Mouse (Mus musculus): ENCODE results near the gene Ndufa5. TPM values are rescaled to one million over a fixed set of nuclear protein-coding genes. Genes with fewer than 3 reads are reported as not detected.

The Ndufa5 gene
- polyA plus RNA-seq, 1 experiment: 104 TPM

DNA sequence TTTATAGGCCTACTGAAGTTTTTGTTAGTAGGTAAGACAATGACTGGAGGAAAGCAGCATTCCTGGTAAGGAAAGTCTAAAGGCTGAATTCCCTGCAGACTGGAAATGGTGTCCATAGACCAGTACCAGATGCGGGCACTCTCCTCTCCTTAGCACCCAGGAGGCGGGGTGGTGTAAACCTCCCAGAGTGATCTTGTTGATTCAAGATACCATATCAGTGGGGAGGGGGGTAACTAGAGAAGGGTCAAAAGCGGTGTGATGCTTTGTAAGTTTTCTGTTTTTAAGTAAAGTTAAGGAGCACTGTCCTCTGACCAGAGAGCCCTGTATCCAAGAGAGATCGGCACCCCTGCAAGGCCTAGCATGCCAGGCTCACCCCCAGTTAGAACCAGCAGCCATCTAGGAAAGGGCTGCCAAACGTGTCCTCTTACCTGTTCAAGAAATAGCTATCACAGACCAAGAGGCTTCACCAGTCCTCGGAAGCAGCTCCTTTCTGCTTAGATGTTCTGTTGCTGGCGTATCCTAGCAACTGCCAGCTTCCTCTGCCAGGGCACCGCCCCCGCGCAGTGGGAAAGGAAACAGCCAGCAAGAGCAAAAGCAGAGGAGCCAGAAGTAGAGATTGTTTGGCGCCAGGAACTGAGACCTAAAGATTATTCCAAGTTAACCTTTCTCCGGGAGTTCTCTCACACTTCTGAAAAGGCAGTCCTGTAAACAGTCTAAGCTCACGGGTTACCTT is 13.1 kb downstream of the Ndufa5 start, which contains the start of gene Iqub:
Iqub (minus strand) TSS at position 516 of the 733 bp plus-strand sequence.
- Histone ChIP-seq H3K4me3 (ENCODE audit: low read depth, low read length) (no peak within 1 kb of the TSS), H3K36me3 (ENCODE audit: control insufficient read depth, insufficient read depth, low read length, poor library complexity, severe bottlenecking) (no peaks in the 10 kb centered on the region), H3K27ac (ENCODE audit: insufficient read depth, low read length) (no peak within 1 kb of the TSS), H3K27me3 (ENCODE audit: control insufficient read depth, insufficient read depth, low read length, poor library complexity, severe bottlenecking) (no peaks in the 10 kb centered on the region; the same call in 1 of the 2 replicates), H3K4me1 (ENCODE audit: control insufficient read depth, insufficient read depth, low read length) (no peaks in the 10 kb centered on the region), H3K9ac (ENCODE audit: low read depth, poor library complexity, severe bottlenecking) (no peak within 1 kb of the TSS), H3K9me3 (replicated peaks; ENCODE audit: control insufficient read depth, insufficient read depth, low read length, poor library complexity, severe bottlenecking) (no peaks in the 10 kb centered on the region)
- TF ChIP-seq CTCF (IDR thresholded peaks at IDR 0.05; ENCODE audit: low read depth, low read length) (no peak), POLR2A (IDR thresholded peaks at IDR 0.05; ENCODE audit: insufficient read depth, low read length) (no peak), EP300 (IDR thresholded peaks at IDR 0.05; ENCODE audit: insufficient read depth, low read depth, low read length) (no peak)

DNA sequence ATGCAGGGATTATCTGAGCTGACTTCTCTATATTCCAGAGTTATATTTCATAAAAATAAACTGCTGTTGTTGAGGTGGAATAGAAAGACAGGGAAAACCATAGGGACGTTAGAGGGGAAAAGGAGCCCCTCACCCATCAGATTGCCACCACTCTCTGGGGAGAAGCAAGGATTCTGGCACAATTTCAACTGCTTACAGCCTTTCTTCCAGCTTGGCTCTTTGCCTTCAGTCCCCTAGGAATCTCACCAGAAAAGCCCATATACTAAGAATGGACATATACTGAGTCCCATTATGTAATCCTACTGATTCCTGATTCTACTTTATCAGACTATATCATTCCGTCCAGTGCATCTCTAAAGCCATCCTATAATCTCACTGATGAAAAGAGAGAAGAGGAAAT is 23.7 kb downstream of the Ndufa5 start:
- TF ChIP-seq CTCF (IDR thresholded peaks at IDR 0.05; ENCODE audit: low read depth, low read length) (no peak), EP300 (IDR thresholded peaks at IDR 0.05; ENCODE audit: insufficient read depth, low read depth, low read length) (no peak), POLR2A (IDR thresholded peaks at IDR 0.05; ENCODE audit: insufficient read depth, low read length) (no peak)
- Histone ChIP-seq H3K27ac (ENCODE audit: insufficient read depth, low read length) (no peak overlapping the region), H3K36me3 (ENCODE audit: control insufficient read depth, insufficient read depth, low read length, poor library complexity, severe bottlenecking) (no peaks in the 10 kb centered on the region), H3K27me3 (ENCODE audit: control insufficient read depth, insufficient read depth, low read length, poor library complexity, severe bottlenecking) (no peaks in the 10 kb centered on the region), H3K4me3 (ENCODE audit: low read depth, low read length) (no peak overlapping the region), H3K9ac (ENCODE audit: low read depth, poor library complexity, severe bottlenecking) (no peak overlapping the region), H3K9me3 (replicated peaks; ENCODE audit: control insufficient read depth, insufficient read depth, low read length, poor library complexity, severe bottlenecking) (no peaks in the 10 kb centered on the region), H3K4me1 (ENCODE audit: control insufficient read depth, insufficient read depth, low read length) (no peaks in the 10 kb centered on the region)

DNA sequence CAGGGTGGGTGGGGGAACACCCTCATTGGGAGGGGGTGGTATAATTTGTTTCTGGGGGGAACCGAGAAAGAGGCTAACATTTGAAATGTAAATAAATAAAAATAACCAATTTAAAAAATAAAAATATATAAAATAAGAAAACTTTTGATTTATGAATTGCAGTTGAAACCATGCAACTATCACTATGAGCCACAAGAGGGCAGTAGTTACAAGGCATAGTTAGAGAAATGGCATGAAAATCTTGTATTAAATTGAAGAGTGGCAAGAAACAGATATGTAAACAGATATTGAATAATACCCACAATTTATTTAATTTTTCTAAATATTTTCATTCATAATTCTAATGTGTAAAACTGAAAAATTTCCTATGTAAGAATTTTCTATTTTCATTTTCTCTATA is 37.5 kb downstream of the Ndufa5 start:
- Histone ChIP-seq H3K36me3 (ENCODE audit: control insufficient read depth, insufficient read depth, low read length, poor library complexity, severe bottlenecking) (no peaks in the 10 kb centered on the region), H3K4me3 (ENCODE audit: low read depth, low read length) (no peak overlapping the region), H3K9ac (ENCODE audit: low read depth, poor library complexity, severe bottlenecking) (no peak overlapping the region), H3K4me1 (ENCODE audit: control insufficient read depth, insufficient read depth, low read length) (no peaks in the 10 kb centered on the region), H3K27ac (ENCODE audit: insufficient read depth, low read length) (no peak overlapping the region), H3K9me3 (replicated peaks; ENCODE audit: control insufficient read depth, insufficient read depth, low read length, poor library complexity, severe bottlenecking) (no peaks in the 10 kb centered on the region), H3K27me3 (ENCODE audit: control insufficient read depth, insufficient read depth, low read length, poor library complexity, severe bottlenecking) (no peaks in the 10 kb centered on the region)
- TF ChIP-seq CTCF (IDR thresholded peaks at IDR 0.05; ENCODE audit: low read depth, low read length) (peak; percentile 12), EP300 (IDR thresholded peaks at IDR 0.05; ENCODE audit: insufficient read depth, low read depth, low read length) (no peak)

DNA sequence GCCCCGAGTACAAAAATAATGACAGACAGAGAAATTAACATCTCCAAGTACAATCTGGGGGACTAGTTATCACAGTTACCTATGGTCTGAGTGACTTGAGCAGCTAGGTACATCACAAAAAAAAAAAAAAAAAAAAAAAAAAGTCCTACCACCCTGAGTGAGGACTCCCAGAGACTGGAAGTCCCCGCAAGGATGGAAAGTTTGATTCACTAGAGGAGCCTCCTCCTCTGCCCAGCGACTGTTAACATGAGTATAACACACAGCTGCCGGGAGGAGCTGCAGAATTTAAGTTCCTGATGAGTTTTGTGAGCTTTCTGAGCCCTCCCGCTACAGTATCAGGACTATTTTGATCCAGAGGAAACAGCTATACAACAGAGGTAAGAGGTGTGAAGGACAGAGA is 41.3 kb downstream of the Ndufa5 start:
- Histone ChIP-seq H3K4me1 (ENCODE audit: control insufficient read depth, insufficient read depth, low read length) (no peaks in the 10 kb centered on the region), H3K27ac (ENCODE audit: insufficient read depth, low read length) (no peak overlapping the region)
- TF ChIP-seq POLR2A (IDR thresholded peaks at IDR 0.05; ENCODE audit: insufficient read depth, low read length) (no peak), CTCF (IDR thresholded peaks at IDR 0.05; ENCODE audit: low read depth, low read length) (no peak), EP300 (IDR thresholded peaks at IDR 0.05; ENCODE audit: insufficient read depth, low read depth, low read length) (no peak)

DNA sequence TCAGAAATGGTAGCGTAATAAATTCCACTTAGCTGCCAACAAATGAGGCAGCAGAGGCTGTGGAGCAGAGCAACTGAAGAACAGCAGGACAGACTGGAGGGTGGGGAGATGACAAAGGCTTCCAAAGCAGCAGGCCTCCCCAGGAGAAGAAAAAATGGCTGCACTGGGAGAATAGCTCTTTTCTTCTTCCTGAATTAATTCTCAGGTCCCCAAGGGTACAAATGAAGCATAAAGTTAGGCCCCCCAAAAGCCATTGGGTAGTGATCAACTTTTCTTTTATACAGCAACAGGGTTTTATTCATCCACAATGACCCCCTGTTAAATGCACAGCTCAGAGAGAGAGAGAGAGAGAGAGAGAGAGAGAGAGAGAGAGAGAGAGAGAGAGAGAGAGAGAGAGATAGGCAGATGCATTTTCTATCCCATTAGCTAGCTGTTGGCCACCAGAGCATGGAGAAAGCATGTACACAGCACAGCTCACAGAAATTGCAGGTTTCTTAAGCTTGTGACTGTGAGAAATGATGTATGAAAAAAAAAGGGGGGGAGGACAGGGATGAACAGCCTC is 57.2 kb downstream of the Ndufa5 start:
- no peaks in the 10 kb centered on the region for H3K4me1 ChIP-seq (ENCODE audit: control insufficient read depth, insufficient read depth, low read length)
- TF ChIP-seq POLR2A (IDR thresholded peaks at IDR 0.05; ENCODE audit: insufficient read depth, low read length): no peak
- TF ChIP-seq CTCF (IDR thresholded peaks at IDR 0.05; ENCODE audit: low read depth, low read length): no peak
- TF ChIP-seq EP300 (IDR thresholded peaks at IDR 0.05; ENCODE audit: insufficient read depth, low read depth, low read length): no peak
- H3K9me3 ChIP-seq (replicated peaks; ENCODE audit: control insufficient read depth, insufficient read depth, low read length, poor library complexity, severe bottlenecking): no peaks in the 10 kb centered on the region
- H3K9ac ChIP-seq (ENCODE audit: low read depth, poor library complexity, severe bottlenecking): no peak overlapping the region
- H3K27ac ChIP-seq (ENCODE audit: insufficient read depth, low read length): no peak overlapping the region
- H3K4me3 ChIP-seq (ENCODE audit: low read depth, low read length): no peak overlapping the region
- no peaks in the 10 kb centered on the region for H3K36me3 ChIP-seq (ENCODE audit: control insufficient read depth, insufficient read depth, low read length, poor library complexity, severe bottlenecking)
- H3K27me3 ChIP-seq (ENCODE audit: control insufficient read depth, insufficient read depth, low read length, poor library complexity, severe bottlenecking): no peaks in the 10 kb centered on the region

More for the DNA sequence above, 41.3 kb downstream of the Ndufa5 start:
- Histone ChIP-seq H3K36me3 (ENCODE audit: control insufficient read depth, insufficient read depth, low read length, poor library complexity, severe bottlenecking) (no peaks in the 10 kb centered on the region), H3K9ac (ENCODE audit: low read depth, poor library complexity, severe bottlenecking) (no peak overlapping the region), H3K27me3 (ENCODE audit: control insufficient read depth, insufficient read depth, low read length, poor library complexity, severe bottlenecking) (no peaks in the 10 kb centered on the region), H3K4me3 (ENCODE audit: low read depth, low read length) (no peak overlapping the region), H3K9me3 (replicated peaks; ENCODE audit: control insufficient read depth, insufficient read depth, low read length, poor library complexity, severe bottlenecking) (no peaks in the 10 kb centered on the region)

DNA sequence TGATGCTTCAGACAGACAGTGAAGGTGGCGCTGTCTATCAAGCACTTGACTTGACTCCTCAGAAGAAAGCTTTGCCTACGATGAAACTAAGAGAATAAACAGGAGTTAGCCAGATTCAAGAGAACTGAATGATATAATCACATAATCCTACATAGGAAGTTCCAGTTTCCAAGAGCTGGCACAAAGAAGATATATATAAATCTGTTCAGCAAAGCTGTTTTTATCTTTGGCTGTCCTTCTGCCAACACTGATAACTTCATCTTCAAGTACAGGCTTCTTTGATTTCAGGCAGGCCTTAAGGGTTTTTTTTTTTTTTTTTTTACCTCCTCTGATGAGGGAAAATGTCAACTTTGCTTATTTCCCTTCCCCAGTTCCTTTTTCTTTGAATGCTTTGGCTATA is 57.7 kb downstream of the Ndufa5 start:
- TF ChIP-seq EP300 (IDR thresholded peaks at IDR 0.05; ENCODE audit: insufficient read depth, low read depth, low read length) (no peak), CTCF (IDR thresholded peaks at IDR 0.05; ENCODE audit: low read depth, low read length) (no peak), POLR2A (IDR thresholded peaks at IDR 0.05; ENCODE audit: insufficient read depth, low read length) (no peak)
- no peaks in the 10 kb centered on the region for H3K9me3 ChIP-seq (replicated peaks; ENCODE audit: control insufficient read depth, insufficient read depth, low read length, poor library complexity, severe bottlenecking)
- no peaks in the 10 kb centered on the region for H3K4me1 ChIP-seq (ENCODE audit: control insufficient read depth, insufficient read depth, low read length)
- no peak overlapping the region for H3K4me3 ChIP-seq (ENCODE audit: low read depth, low read length)
- H3K27ac ChIP-seq (ENCODE audit: insufficient read depth, low read length): no peak overlapping the region
- H3K9ac ChIP-seq (ENCODE audit: low read depth, poor library complexity, severe bottlenecking): no peak overlapping the region
- no peaks in the 10 kb centered on the region for H3K27me3 ChIP-seq (ENCODE audit: control insufficient read depth, insufficient read depth, low read length, poor library complexity, severe bottlenecking)
- no peaks in the 10 kb centered on the region for H3K36me3 ChIP-seq (ENCODE audit: control insufficient read depth, insufficient read depth, low read length, poor library complexity, severe bottlenecking)

Other genes with a start within 250 kb of the Ndufa5 start
- gene Iqub, start 12.9 kb downstream of the Ndufa5 start, polyA plus RNA-seq (2011; ENCODE audit: insufficient read depth, insufficient read length, low read depth, missing spikeins): 0.33 TPM in 1 of 2 replicates, not detected in the other
- gene Asb15, start 131 bp upstream of the Ndufa5 start, polyA plus RNA-seq (2011; ENCODE audit: insufficient read depth, insufficient read length, low read depth, missing spikeins): not detected in 2 replicates
- not detected in 2 replicates for gene Lmod2, start 69.7 kb upstream of the Ndufa5 start, polyA plus RNA-seq (2011; ENCODE audit: insufficient read depth, insufficient read length, low read depth, missing spikeins)
- gene Wasl, start 137.0 kb upstream of the Ndufa5 start, polyA plus RNA-seq (2011; ENCODE audit: insufficient read depth, insufficient read length, low read depth, missing spikeins): 62.3 and 63.1 TPM in 2 replicates
- gene Hyal6, start 205.2 kb upstream of the Ndufa5 start, polyA plus RNA-seq (2011; ENCODE audit: insufficient read depth, insufficient read length, low read depth, missing spikeins): not detected in 2 replicates
- gene Hyal4, start 220.3 kb upstream of the Ndufa5 start, polyA plus RNA-seq (2011; ENCODE audit: insufficient read depth, insufficient read length, low read depth, missing spikeins): not detected in 2 replicates

All from ES-Bruce4 (cell line).